Mouse (Mus musculus) neural tube, embryonic 13.5 days (tissue): Measurements from ENCODE around the gene Upk2. TPM values are rescaled to one million over a fixed set of nuclear protein-coding genes. Genes with fewer than 3 reads are reported as not detected.
"Not testable (repeated sequence)": the region's sequence is repeated elsewhere in the genome, so short reads cannot be mapped to it uniquely, and the experiment has no call there.

Experiments
- ATAC-seq: fragments of 200-750 bp; cut with Nextera tagmentation; 2 replicates; pipeline ENCODE4 v1.8.0; 2017; ENCODE audit warnings: low read depth, mild to moderate bottlenecking, moderate TSS enrichment, moderate library complexity
- H3K27ac ChIP-seq: fragments of 300-500 bp; sonication (generic); replicated peaks from 2 replicates; pipeline ENCODE4 v1.5.1; 2015; ENCODE audit warnings: moderate library complexity, mild to moderate bottlenecking, inconsistent platforms
- H3K27me3 ChIP-seq: fragments of 300-500 bp; sonication (generic); 2 replicates; pipeline ENCODE4 v1.6.1; 2015; ENCODE audit warnings: mild to moderate bottlenecking, inconsistent platforms
- H3K36me3 ChIP-seq: fragments of 300-500 bp; sonication (generic); 2 replicates; pipeline ENCODE4 v1.6.1; 2015; ENCODE audit warnings: mild to moderate bottlenecking, inconsistent platforms
- H3K4me1 ChIP-seq: fragments of 300-500 bp; sonication (generic); replicated peaks from 2 replicates; pipeline ENCODE4 v1.6.1; 2015; ENCODE audit warnings: inconsistent platforms
- H3K4me2 ChIP-seq: fragments of 300-500 bp; sonication (generic); 2 replicates; pipeline ENCODE4 v1.6.1; 2015; ENCODE audit warnings: inconsistent platforms, mild to moderate bottlenecking, moderate library complexity
- H3K4me3 ChIP-seq: fragments of 300-500 bp; sonication (generic); 2 replicates; pipeline ENCODE4 v1.5.1; 2015; ENCODE audit warnings: mild to moderate bottlenecking, inconsistent platforms
- H3K9ac ChIP-seq: fragments of 300-500 bp; sonication (generic); 2 replicates; pipeline ENCODE4 v1.6.1; 2015; ENCODE audit warnings: moderate library complexity, mild to moderate bottlenecking, inconsistent platforms
- H3K9me3 ChIP-seq: fragments of 300-500 bp; sonication (generic); 2 replicates; pipeline ENCODE4 v1.6.1; 2016; ENCODE audit warnings: inconsistent platforms
- WGBS: fragments of 180-500 bp; shearing (Covaris S2); methylation state at CpG from one replicate; pipeline ENCODE4 v1.1.7; 2015; 5-methylcytosine and 5-hydroxymethylcytosine counted together
- polyA plus RNA-seq: library from polyadenylated mRNA; unstranded; fragments of >200 nt; fragmentation: Nextera tagmentation; extraction: Ambion mirVana; gene quantifications from 2 replicates; pipeline ENCODE4 v1.2.1, GENCODE M21; 2015

Upk2 gene
- polyA plus RNA-seq, 1 experiment from 2014 or later, result not detected

GRCm38 (mm10) chr9:44411601-44412130 lies 43.1 kb downstream of the Upk2 start:
- Histone ChIP-seq H3K9ac (no peak overlapping the region), H3K27ac (no peak overlapping the region), H3K27me3 (no peaks in the 10 kb centered on the region), H3K4me1 (peaks cover 19% of the 10 kb centered on the region), H3K4me3 (no peak overlapping the region), H3K9me3 (no peaks in the 10 kb centered on the region), H3K4me2 (no peak overlapping the region), H3K36me3 (peaks cover 71% of the 10 kb centered on the region)
- 91% methylated on average over 1 of the region's 1 CpGs for WGBS
- ATAC-seq, result no peak

DNA sequence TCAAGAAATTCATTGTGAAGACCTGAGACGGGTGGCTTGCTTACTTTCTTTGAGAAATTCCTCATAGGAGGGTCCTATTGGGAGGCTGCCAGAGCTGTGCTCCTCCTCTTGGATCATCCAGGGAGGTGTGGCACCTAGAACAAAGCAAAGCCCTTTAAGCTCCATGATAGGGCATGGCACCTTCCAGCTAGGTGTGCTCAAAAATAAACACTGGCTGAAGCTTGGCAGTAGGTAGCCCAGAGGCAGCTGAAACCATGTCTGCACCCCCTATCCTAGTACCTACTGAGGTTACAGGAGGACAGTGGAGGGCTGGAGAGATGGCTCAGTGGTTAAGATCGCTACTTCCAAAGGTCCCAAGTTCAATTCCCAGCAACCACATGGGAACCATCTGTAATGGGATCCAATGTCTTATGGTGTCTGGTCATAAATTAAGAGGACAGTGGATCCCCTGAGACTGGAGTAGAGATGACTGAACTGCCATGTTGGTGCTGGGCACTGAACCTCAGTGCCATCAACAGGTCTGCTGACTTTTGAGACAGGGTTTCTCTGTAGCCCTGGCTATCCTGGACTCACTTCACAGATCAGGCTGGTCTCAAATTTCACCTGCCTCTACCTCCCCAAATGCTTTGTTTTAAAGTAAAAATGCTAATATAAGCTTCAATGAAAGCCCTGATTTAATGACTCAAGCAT lies 44.0 kb downstream of the Upk2 start:
- no peaks in the 10 kb centered on the region for H3K27me3 ChIP-seq
- WGBS, result 87% methylated on average over 2 of the region's 2 CpGs
- ATAC-seq, result no peak
- H3K4me2 ChIP-seq, result no peak overlapping the region
- H3K9me3 ChIP-seq, result no peaks in the 10 kb centered on the region
- H3K9ac ChIP-seq, result no peak overlapping the region
- peaks cover 21% of the 10 kb centered on the region for H3K4me1 ChIP-seq
- no peak overlapping the region for H3K27ac ChIP-seq
- peaks cover 65% of the 10 kb centered on the region for H3K36me3 ChIP-seq
- H3K4me3 ChIP-seq, result no peak overlapping the region

- Histone ChIP-seq H3K4me1 (peaks cover 31% of the 10 kb centered on the region), H3K4me2 (peak overlapping the region; percentile 86), H3K36me3 (peaks cover 69% of the 10 kb centered on the region), H3K9ac (0 out of 2 replicates have a peak overlapping the region, but pooled peaks have one; percentile 85), H3K4me3 (peak overlapping the region; percentile 78)
- not testable (repeated sequence) for H3K27ac ChIP-seq, H3K27me3 ChIP-seq, H3K9me3 ChIP-seq, ATAC-seq
- WGBS, result 86% methylated on average over 9 of the region's 9 CpGs
Measured at GRCm38 (mm10) chr9:44408693-44409092, 46.1 kb downstream of the Upk2 start.

DNA sequence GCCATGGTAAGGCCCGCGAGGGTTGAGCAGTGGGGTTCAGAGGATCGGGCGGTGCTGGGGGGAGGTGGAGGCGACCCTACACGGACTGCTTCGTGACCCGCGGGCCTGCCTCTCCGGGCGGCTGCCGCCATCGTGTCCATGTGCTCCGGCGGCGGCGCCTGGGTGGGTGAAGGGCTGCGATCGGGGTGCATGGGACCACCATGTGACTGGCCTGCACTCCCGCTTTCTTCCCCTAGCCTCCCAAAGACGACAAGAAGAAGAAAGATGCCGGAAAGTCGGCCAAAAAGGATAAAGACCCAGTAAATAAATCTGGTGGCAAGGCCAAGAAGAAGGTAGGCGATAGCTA lies 47.1 kb downstream of the Upk2 start:
- no peak; the same call in 1 of the 2 replicates for ATAC-seq
- Histone ChIP-seq H3K4me1 (peaks cover 35% of the 10 kb centered on the region), H3K27me3 (no peaks in the 10 kb centered on the region), H3K9me3 (no peaks in the 10 kb centered on the region), H3K4me3 (peak overlapping the region; percentile 78), H3K4me2 (peak overlapping the region; percentile 86), H3K36me3 (peaks cover 70% of the 10 kb centered on the region), H3K9ac (peak overlapping the region; percentile 85), H3K27ac (peak overlapping the region; percentile 97)
- under 1% methylated on average over 24 of the region's 24 CpGs for WGBS

DNA sequence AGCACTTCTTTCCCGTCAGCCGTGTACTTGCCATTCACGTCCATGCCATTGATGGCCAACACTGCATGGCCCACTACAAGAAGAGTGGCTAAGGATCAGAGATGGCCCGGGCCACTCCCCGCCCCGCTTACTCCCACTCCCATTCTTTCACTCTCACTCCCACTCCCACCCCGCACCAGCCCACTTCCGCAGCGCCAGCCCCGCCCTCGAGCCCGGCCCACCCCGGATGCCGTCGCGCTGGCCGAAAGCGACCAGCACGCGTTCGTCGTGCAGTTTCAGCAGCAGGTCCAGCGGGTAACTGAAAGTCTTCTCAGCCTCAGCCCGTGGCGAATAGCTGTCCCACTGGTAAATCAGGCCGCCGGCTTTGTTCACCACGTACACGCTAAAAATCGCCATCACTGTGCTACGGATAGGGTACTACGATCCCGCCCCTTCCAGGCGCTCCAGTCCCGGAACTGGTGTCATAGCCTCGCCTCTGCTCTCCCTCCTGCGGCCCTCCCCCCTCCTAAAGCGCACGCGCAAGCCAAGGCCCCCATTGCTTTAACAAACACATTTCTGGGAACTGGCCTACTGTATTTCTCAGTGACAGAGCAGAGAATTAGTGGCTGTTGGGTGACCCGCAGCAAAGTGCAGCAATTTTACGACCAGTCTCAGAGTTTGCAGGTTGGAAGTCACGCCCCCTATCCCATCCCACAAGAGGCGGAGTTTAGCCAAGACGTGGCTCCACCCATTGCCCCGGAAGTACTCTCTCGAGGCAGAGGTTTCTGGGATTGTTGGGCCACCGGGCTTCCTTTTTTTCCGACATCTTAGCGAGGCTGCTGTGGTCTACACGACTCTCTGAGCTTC lies 47.6 kb downstream of the Upk2 start, which contains the start of the genes Rps25 and Trappc4:
Gene Rps25 (plus strand): TSS at position 234 of the 846 bp plus-strand sequence.
Gene Trappc4 (minus strand): TSS at position 695 of the 846 bp plus-strand sequence.
- WGBS, result under 1% methylated on average over 51 of the region's 51 CpGs
- peak within 1 kb of the TSS; percentile 78 for H3K4me3 ChIP-seq
- H3K4me2 ChIP-seq, result peak within 1 kb of the TSS; percentile 86
- peak; percentile 97 for ATAC-seq
- peak within 1 kb of the TSS; percentile 97 for H3K27ac ChIP-seq
- H3K4me1 ChIP-seq, result peaks cover 35% of the 10 kb centered on the region
- no peaks in the 10 kb centered on the region for H3K9me3 ChIP-seq
- no peaks in the 10 kb centered on the region for H3K27me3 ChIP-seq
- H3K36me3 ChIP-seq, result peaks cover 70% of the 10 kb centered on the region
- peak within 1 kb of the TSS; percentile 85 for H3K9ac ChIP-seq

GRCm38 (mm10) chr9:44405011-44405410 lies 49.8 kb downstream of the Upk2 start:
- 83% methylated on average over 3 of the region's 3 CpGs for WGBS

More at GRCm38 (mm10) chr9:44405011-44405410, 49.8 kb downstream of the Upk2 start:
- ATAC-seq, result no peak
- Histone ChIP-seq H3K27ac (no peak overlapping the region), H3K27me3 (no peaks in the 10 kb centered on the region), H3K36me3 (peaks cover 70% of the 10 kb centered on the region), H3K9me3 (no peaks in the 10 kb centered on the region), H3K4me2 (no peak overlapping the region), H3K4me1 (peaks cover 42% of the 10 kb centered on the region), H3K4me3 (no peak overlapping the region), H3K9ac (no peak overlapping the region)

Other genes with a start within 250 kb of the Upk2 start
- gene Cbl, start 220.9 kb downstream of the Upk2 start, polyA plus RNA-seq, result 20.1 and 21.1 TPM in 2 replicates
- gene Ccdc153, start 214.3 kb downstream of the Upk2 start, polyA plus RNA-seq, result not detected in 2 replicates
- gene Pdzd3, start 203.5 kb downstream of the Upk2 start, polyA plus RNA-seq, result 0.33 and 0.48 TPM in 2 replicates
- 4.5 and 4.7 TPM in 2 replicates for gene Nlrx1, start 186.4 kb downstream of the Upk2 start, polyA plus RNA-seq
- 21.1 and 22.5 TPM in 2 replicates for gene Abcg4, start 166.4 kb downstream of the Upk2 start, polyA plus RNA-seq
- gene Hinfp, start 149.3 kb downstream of the Upk2 start, polyA plus RNA-seq, result 25.1 and 31.9 TPM in 2 replicates
- gene C2cd2l, start 134.7 kb downstream of the Upk2 start, polyA plus RNA-seq, result 22.9 and 28.7 TPM in 2 replicates
- 37.3 and 41.2 TPM in 2 replicates for gene Dpagt1, start 129.0 kb downstream of the Upk2 start, polyA plus RNA-seq
- gene H2afx, start 120.3 kb downstream of the Upk2 start, polyA plus RNA-seq, result 131 TPM in 2 replicates
- gene Hmbs, start 110.7 kb downstream of the Upk2 start, polyA plus RNA-seq, result 58.2 and 59.4 TPM in 2 replicates
- 36.5 and 39.2 TPM in 2 replicates for gene Vps11, start 93.3 kb downstream of the Upk2 start, polyA plus RNA-seq
- 26.4 and 29.6 TPM in 2 replicates for gene Hyou1, start 75.5 kb downstream of the Upk2 start, polyA plus RNA-seq
- gene Slc37a4, start 58.1 kb downstream of the Upk2 start, polyA plus RNA-seq, result 62.9 and 71.2 TPM in 2 replicates
- 1,179 TPM in 2 replicates for gene Rps25, start 47.8 kb downstream of the Upk2 start, polyA plus RNA-seq
- 324 and 343 TPM in 2 replicates for gene Trappc4, start 47.4 kb downstream of the Upk2 start, polyA plus RNA-seq
- gene Ccdc84, start 36.4 kb downstream of the Upk2 start, polyA plus RNA-seq, result 28.7 and 32.6 TPM in 2 replicates
- not detected in 2 replicates for gene Foxr1, start 13.8 kb downstream of the Upk2 start, polyA plus RNA-seq
- 9.4 and 9.6 TPM in 2 replicates for gene Bcl9l, start 27.8 kb upstream of the Upk2 start, polyA plus RNA-seq
- gene Cxcr5, start 106.9 kb upstream of the Upk2 start, polyA plus RNA-seq, result not detected in 2 replicates
- 15.7 and 17.9 TPM in 2 replicates for gene Ddx6, start 149.9 kb upstream of the Upk2 start, polyA plus RNA-seq
- gene Treh, start 218.3 kb upstream of the Upk2 start, polyA plus RNA-seq, result not detected in 2 replicates